Comparison of ENCODE assay signal across 26 mouse cellular contexts in genomic region chr14:59883517-59884069, GRCm38 (mm10).
"Had no signal": no experiment of that assay in that cellular context is flagged by ENCODE, and none has a peak within 500 bp of the region (broad histone marks: within the 10 kb centered on the region; RNA-seq: fewer than 3 reads in every experiment).

No protein-coding gene starts in this region.

- ATAC-seq: inflammation-experienced regulatory T-cells, adult 6 months; intestine, embryonic 15.5 days; liver, postnatal 0 days had no signal

- H3K27ac ChIP-seq: heart, embryonic 10.5 days; hindbrain, embryonic 13.5 days; hindbrain, embryonic 15.5 days; intestine, embryonic 15.5 days; kidney, embryonic 15.5 days; kidney, postnatal 0 days; limb, embryonic 15.5 days; liver, embryonic 13.5 days; liver, embryonic 15.5 days had no signal

- H3K4me1 ChIP-seq: liver, embryonic 13.5 days; liver, embryonic 15.5 days had no signal

- DNase-seq: gastrocnemius, postnatal 14 days; gastrocnemius, postnatal 36 days; heart, adult 18-20 months; heart, postnatal 10 days; heart, postnatal 36 days; kidney, adult 11 months; kidney, adult 2 months; kidney, adult 9 months; kidney, postnatal 14 days; kidney, postnatal 36 days; layer of hippocampus, adult 9-11 months; layer of hippocampus, postnatal 36 days; left cerebral cortex, postnatal 4 days; liver, embryonic 13.5 days; liver, postnatal 0 days had no signal

- H3K4me3 ChIP-seq: heart, embryonic 10.5 days; heart, embryonic 12.5 days; hindbrain, embryonic 13.5 days; hindbrain, embryonic 15.5 days; intestine, embryonic 15.5 days; kidney, embryonic 15.5 days; limb, embryonic 15.5 days; liver, embryonic 13.5 days; liver, embryonic 15.5 days had no signal

- H3K4me2 ChIP-seq: heart, embryonic 12.5 days; hindbrain, embryonic 13.5 days; hindbrain, embryonic 15.5 days; intestine, embryonic 15.5 days; kidney, embryonic 15.5 days; limb, embryonic 15.5 days; liver, embryonic 11.5 days; liver, embryonic 13.5 days; liver, embryonic 15.5 days had no signal

- H3K36me3 ChIP-seq: heart, embryonic 10.5 days; heart, embryonic 12.5 days; hindbrain, embryonic 13.5 days; hindbrain, embryonic 15.5 days; intestine, embryonic 15.5 days; kidney, embryonic 15.5 days; limb, embryonic 15.5 days; liver, embryonic 13.5 days; liver, embryonic 15.5 days had no signal

- H3K9me3 ChIP-seq: heart, embryonic 10.5 days; heart, embryonic 12.5 days; hindbrain, embryonic 13.5 days; hindbrain, embryonic 15.5 days; intestine, embryonic 15.5 days; kidney, embryonic 15.5 days; limb, embryonic 15.5 days; liver, embryonic 13.5 days; liver, embryonic 15.5 days had no signal

- H3K9ac ChIP-seq: heart, embryonic 12.5 days; hindbrain, embryonic 13.5 days; hindbrain, embryonic 15.5 days; intestine, embryonic 15.5 days; kidney, embryonic 15.5 days; limb, embryonic 15.5 days; liver, embryonic 13.5 days; liver, embryonic 15.5 days; liver, postnatal 0 days had no signal

- H3K27me3 ChIP-seq: hindbrain, embryonic 15.5 days; intestine, embryonic 15.5 days; liver, embryonic 13.5 days; liver, embryonic 15.5 days had no signal
